Comparison of ENCODE assay signal across 18 mouse cellular contexts in genomic region chr4:123196695-123197094, GRCm38 (mm10). TPM values are rescaled to one million over a fixed set of nuclear protein-coding genes. Genes with fewer than 3 reads are reported as not detected.
"Had no signal": no experiment of that assay in that cellular context is flagged by ENCODE, and none has a peak within 500 bp of the region (broad histone marks: within the 10 kb centered on the region; RNA-seq: fewer than 3 reads in every experiment).

No protein-coding gene starts in this region.

- H3K9me3 ChIP-seq: limb, embryonic 13.5 days; midbrain, embryonic 10.5 days; neural tube, embryonic 13.5 days; stomach, embryonic 15.5 days had no signal

- H3K27ac ChIP-seq: limb, embryonic 13.5 days; liver, embryonic 14.5 days; midbrain, embryonic 10.5 days; neural tube, embryonic 13.5 days; stomach, embryonic 15.5 days had no signal

- H3K36me3 ChIP-seq: limb, embryonic 13.5 days; midbrain, embryonic 10.5 days; neural tube, embryonic 13.5 days; stomach, embryonic 15.5 days had no signal

- DNase-seq: left cerebral cortex, postnatal 4 days; lung, adult 18-20 months; lung, postnatal 4 days; retina, postnatal 1 day; right cerebral cortex, postnatal 4 days; spleen, adult 18-20 months; thymus, adult 2 months; thymus, postnatal 25 days had no signal

- H3K9ac ChIP-seq: limb, embryonic 13.5 days; liver, embryonic 14.5 days; neural tube, embryonic 13.5 days; stomach, embryonic 15.5 days had no signal

- H3K4me3 ChIP-seq: limb, embryonic 13.5 days; midbrain, embryonic 10.5 days; neural tube, embryonic 13.5 days; stomach, embryonic 15.5 days had no signal

- ATAC-seq: intestine, postnatal 0 days; midbrain, embryonic 16.5 days had no signal

- H3K4me2 ChIP-seq: limb, embryonic 13.5 days; neural tube, embryonic 13.5 days; stomach, embryonic 15.5 days had no signal

RNA-seq across cellular contexts. Expression of gene Nt5c1a, which starts 4.6 kb away (rescaled TPM):
- total RNA-seq: liver, adult 2 months; megakaryocyte, adult 5-6 weeks had no signal
- polyA plus RNA-seq: intestine, postnatal 0 days; limb, embryonic 13.5 days; liver, adult 2 months; liver, embryonic 14.5 days; lung, embryonic 16.5 days; midbrain, embryonic 10.5 days; neural tube, embryonic 13.5 days; stomach, embryonic 15.5 days had no signal

RNA-seq across cellular contexts. Expression of gene Hpcal4, which starts 13.7 kb away (rescaled TPM):
- total RNA-seq: liver, adult 2 months; megakaryocyte, adult 5-6 weeks had no signal
- polyA plus RNA-seq: liver, adult 2 months; liver, embryonic 14.5 days had no signal

RNA-seq across cellular contexts. Expression of gene Heyl, which starts 36.7 kb away (rescaled TPM):
- total RNA-seq: megakaryocyte, adult 5-6 weeks had no signal
